Mouse (Mus musculus) yolk sac, embryonic 10.5 days (tissue): ENCODE results near the gene Nsg2.

Experiments
- DNase-seq: peaks from one replicate; pipeline ENCODE4 v3.0.0-alpha.2; 2017; ENCODE audit warnings: low spot score

Nsg2 gene

GRCm38 (mm10) chr11:32083462-32083861, 83.2 kb downstream of the Nsg2 start:
- DNase-seq = no peak

- no peak for DNase-seq
Observed at GRCm38 (mm10) chr11:32086525-32086924, 86.3 kb downstream of the Nsg2 start.

DNA sequence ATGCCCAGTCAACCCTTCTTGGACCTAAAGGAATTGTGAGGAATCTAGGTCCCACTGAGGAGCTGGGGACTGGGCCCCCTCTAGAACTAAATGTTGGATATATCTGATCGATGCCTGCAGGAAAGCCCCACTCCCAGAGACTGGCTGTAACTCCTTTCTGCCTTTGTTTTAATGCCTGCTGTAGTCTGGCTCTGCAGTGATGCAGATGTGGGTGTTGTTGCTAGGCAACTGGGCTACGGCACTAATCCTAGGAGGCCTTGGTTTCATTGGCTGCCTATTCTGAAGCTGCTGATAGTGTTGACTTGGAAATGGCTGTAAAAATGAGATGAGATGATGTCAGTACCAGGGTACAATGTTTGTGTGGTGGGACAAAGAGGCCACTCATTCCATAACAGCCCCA, 87.1 kb downstream of the Nsg2 start:
- no peak for DNase-seq

DNA sequence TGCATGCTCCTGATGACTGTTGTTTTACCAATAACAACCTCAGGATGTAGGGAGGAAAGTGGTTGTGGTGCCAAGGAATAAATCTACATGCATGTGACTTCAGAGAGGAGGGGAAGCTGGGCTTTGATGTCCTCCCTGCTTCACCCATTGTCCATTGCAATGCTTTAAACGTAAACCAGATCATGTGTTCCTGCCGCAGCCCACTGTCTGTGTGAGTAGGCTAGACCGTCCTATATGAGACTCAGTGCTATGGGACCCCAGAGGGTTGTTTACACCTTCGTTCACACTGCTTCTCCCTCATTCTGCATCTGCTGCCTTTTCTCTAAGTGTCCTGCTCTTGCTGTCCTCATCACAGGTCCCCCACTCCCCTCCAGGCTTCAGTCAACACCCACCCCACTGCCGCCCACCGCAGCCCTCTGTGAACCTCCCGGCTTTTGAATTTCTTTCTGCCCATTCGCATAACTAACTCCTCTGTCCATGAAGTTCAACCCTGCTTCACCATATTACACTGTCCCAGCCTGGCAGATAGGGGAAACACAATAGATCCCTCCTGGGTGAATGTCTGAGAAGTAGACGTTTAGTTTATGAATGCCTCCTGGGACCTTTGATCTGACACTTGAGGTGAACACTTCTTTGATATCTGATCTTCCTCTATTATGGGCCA, 87.6 kb downstream of the Nsg2 start:
- DNase-seq = no peak

GRCm38 (mm10) chr11:32095793-32096192, 95.5 kb downstream of the Nsg2 start:
- no peak for DNase-seq

GRCm38 (mm10) chr11:32096346-32096745, 96.1 kb downstream of the Nsg2 start:
- DNase-seq = no peak

DNA sequence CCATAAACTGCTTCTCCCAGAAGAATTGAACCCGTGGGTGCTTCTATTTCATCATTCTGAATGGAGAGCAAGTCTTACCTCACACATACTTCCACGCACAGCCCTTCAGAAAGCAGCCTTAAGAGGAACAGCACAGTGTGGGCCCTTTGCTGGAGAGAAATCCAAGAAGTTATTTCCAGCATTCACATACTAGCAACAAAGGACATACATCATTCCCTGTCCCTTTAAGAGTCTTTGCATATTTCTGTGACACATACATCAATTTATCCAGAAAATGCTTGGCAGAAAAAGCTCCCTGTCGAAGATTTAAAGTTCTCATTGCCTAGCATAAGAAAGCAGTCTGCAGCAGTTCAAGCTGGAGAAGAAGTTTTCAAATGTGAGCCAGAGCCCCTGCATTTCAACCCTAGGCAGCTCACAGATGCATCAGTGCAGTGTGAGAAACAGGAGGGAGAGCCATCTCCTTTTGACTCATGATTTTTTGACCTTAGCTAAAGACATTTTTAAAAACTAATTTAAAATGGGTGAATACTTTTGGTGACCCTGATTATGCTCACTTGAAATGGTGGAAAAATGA, 100.9 kb downstream of the Nsg2 start:
- DNase-seq = no peak

DNA sequence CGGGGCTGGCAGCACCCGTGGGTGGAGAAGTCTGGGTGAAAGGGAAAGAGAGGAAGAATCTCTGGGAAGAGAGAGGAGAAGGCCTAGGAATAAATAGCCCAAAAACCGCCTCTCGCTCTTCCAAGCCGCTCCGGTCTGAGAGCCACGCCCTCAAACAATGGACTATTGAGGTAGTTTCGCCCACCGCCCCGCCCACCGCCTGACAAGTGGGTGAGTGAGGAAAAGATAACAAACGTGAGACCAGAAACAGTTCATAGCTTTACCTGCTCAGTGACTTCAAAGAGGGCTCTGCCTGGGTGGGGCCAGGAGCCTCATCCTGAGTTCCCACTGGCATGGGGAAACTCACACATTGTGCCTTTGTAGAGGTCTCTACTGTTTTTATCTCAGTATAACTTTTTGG, 102.7 kb downstream of the Nsg2 start:
- peak; percentile 6 for DNase-seq

DNA sequence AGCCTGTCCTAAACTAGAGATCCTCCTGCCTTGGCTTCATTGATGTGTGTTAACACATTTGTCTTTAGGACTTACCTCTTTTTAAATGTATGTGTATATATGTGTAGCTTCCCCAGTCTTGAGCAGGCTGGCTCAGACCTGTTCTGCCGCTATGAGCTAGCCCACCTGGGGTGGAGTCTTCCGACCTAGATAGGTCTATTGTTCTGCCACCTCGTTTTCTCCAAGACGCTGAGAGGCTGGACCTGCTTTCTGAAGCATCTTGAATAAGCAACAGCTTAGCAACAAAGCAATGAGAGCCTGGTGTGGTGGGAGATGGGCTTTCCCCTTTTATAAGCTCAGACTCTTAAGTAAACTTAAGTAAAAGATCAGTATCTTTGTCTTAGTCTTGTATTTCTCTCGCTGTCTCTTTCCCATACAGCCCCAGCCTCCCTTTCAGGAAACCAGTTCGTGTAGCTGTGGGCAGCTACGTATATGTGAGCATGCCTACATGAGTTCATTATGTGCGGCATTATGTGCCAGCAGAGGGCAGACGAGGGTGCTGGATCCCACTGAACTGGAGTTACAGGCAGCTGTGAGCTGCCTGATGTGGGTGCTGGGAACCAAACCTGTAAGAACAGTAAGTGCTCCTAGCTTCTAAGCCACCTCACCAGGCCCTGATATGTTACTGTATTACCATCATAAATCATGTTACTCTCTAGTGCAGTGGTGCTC, 104.3 kb downstream of the Nsg2 start:
- DNase-seq = no peak

- no peak for DNase-seq
Observed at GRCm38 (mm10) chr11:32105750-32106646, 105.7 kb downstream of the Nsg2 start.

DNA sequence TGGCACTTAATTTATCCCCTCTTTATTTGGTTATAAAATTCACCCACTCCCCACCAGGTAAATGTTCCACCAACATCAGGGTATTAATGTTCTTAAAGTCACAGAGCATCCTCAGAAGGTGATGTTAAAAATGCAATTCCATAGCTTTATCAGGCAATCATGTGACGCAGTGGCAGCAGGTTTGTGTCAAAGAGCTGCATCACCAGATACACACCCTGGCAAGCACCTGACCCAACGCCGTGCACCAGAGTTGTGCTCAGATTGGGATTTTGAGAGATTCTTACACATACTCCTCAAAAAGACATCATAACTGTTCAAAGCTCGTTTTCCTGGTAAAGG, 106.4 kb downstream of the Nsg2 start:
- DNase-seq = no peak

DNA sequence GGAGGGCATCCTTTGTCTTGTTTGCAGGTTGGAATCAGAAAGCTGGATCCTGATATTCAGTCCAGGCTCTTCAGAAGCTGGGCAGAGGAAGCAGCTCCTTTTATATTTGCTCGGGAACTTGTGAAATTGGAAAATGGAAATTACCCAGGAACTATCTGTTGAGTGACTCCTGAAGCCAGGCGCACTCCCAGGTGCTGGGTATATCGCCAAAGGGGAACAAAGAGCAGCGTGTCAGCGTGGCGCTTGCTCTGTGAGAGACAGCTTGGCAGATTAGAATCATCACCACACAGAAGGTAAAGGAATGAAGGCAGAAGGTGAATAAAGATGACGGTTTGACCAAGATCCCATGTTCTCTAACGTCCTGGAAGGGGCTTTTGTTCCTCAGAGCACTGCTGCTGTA, 108.2 kb downstream of the Nsg2 start:
- DNase-seq = no peak
